Mouse (Mus musculus) limb, embryonic 15.5 days (tissue): Measurements from ENCODE around the gene Anpep. TPM values are rescaled to one million over a fixed set of nuclear protein-coding genes. Genes with fewer than 3 reads are reported as not detected.

Experiments
- ATAC-seq: fragments of 200-750 bp; cut with Nextera tagmentation; 2 replicates; pipeline ENCODE4 v1.8.0; 2017; ENCODE audit warnings: low read depth, moderate TSS enrichment; ENCODE audit not compliant: insufficient number of reproducible peaks, low FRiP score, low TSS enrichment
- H3K27ac ChIP-seq: fragments of 300-500 bp; sonication (generic); 2 replicates; pipeline ENCODE4 v1.5.1; 2015; ENCODE audit warnings: moderate library complexity, mild to moderate bottlenecking, inconsistent platforms
- H3K27me3 ChIP-seq: fragments of 300-500 bp; sonication (generic); 2 replicates; pipeline ENCODE4 v1.6.1; 2015; ENCODE audit warnings: inconsistent platforms
- H3K36me3 ChIP-seq: fragments of 300-500 bp; sonication (generic); 2 replicates; pipeline ENCODE4 v1.6.1; 2015; ENCODE audit warnings: inconsistent platforms
- H3K4me1 ChIP-seq: fragments of 300-500 bp; sonication (generic); 2 replicates; pipeline ENCODE4 v1.6.1; 2015; ENCODE audit warnings: inconsistent platforms
- H3K4me2 ChIP-seq: fragments of 300-500 bp; sonication (generic); 2 replicates; pipeline ENCODE4 v1.6.1; 2015; ENCODE audit warnings: mild to moderate bottlenecking, inconsistent platforms
- H3K4me3 ChIP-seq: fragments of 300-500 bp; sonication (generic); 2 replicates; pipeline ENCODE4 v1.5.1; 2015; ENCODE audit warnings: mild to moderate bottlenecking, inconsistent platforms
- H3K9ac ChIP-seq: fragments of 300-500 bp; sonication (generic); 2 replicates; pipeline ENCODE4 v1.6.1; 2015; ENCODE audit warnings: inconsistent platforms
- H3K9me3 ChIP-seq: fragments of 300-500 bp; sonication (generic); 2 replicates; pipeline ENCODE4 v1.6.1; 2016; ENCODE audit warnings: inconsistent platforms
- WGBS: fragments of 180-500 bp; shearing (Covaris S2); methylation state at CpG from one replicate; pipeline ENCODE4 v1.1.7; 2015; 5-methylcytosine and 5-hydroxymethylcytosine counted together
- polyA plus RNA-seq: library from polyadenylated mRNA; unstranded; fragments of >200 nt; fragmentation: Nextera tagmentation; extraction: Ambion mirVana; gene quantifications from 2 replicates; pipeline ENCODE4 v1.2.1, GENCODE M21; 2015

Gene Anpep
- polyA plus RNA-seq, 1 experiment from 2014 or later, result 21.6 TPM

GRCm38 (mm10) chr7:79883613-79884334 lies 22.9 kb upstream of the Anpep start:
- no peak overlapping the region for H3K4me3 ChIP-seq
- no peaks in the 10 kb centered on the region for H3K9me3 ChIP-seq
- no peak overlapping the region for H3K9ac ChIP-seq
- H3K27ac ChIP-seq, result no peak overlapping the region
- peaks cover 32% of the 10 kb centered on the region for H3K36me3 ChIP-seq
- no peaks in the 10 kb centered on the region for H3K27me3 ChIP-seq
- peaks cover 16% of the 10 kb centered on the region for H3K4me1 ChIP-seq
- no peak for ATAC-seq
- WGBS, result 85% methylated on average over 7 of the region's 7 CpGs
- H3K4me2 ChIP-seq, result no peak overlapping the region

GRCm38 (mm10) chr7:79881901-79882300 lies 21.0 kb upstream of the Anpep start:
- Histone ChIP-seq H3K4me1 (peaks cover 16% of the 10 kb centered on the region), H3K27me3 (no peaks in the 10 kb centered on the region), H3K9ac (no peak overlapping the region), H3K27ac (no peak overlapping the region), H3K4me2 (no peak overlapping the region), H3K4me3 (no peak overlapping the region), H3K36me3 (peaks cover 31% of the 10 kb centered on the region), H3K9me3 (no peaks in the 10 kb centered on the region)
- WGBS, result 90% methylated on average over 6 of the region's 6 CpGs
- no peak for ATAC-seq

DNA sequence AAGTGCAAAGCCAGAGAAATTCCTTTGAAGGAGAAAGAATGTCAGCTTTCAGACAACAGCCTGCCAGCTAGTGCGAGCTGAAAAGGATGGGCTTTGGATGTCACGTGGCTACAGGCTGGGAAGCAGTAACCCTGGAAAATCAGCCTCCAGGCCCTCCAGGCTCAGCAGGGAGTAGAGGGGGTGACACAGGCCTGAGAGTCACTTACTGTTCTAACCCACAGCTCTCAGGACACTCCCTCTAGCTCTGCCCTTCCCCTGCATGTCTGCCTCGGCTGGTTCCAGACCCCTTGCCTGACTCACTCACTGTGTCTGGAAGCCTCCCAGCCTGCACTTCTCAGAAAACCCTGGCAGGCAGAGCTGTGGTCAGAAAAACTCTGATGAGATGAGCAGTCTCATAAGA lies 20.1 kb upstream of the Anpep start:
- H3K36me3 ChIP-seq, result peaks cover 37% of the 10 kb centered on the region
- peak; percentile 68; the same call in 1 of the 2 replicates for ATAC-seq
- H3K27me3 ChIP-seq, result no peaks in the 10 kb centered on the region
- H3K9ac ChIP-seq, result no peak overlapping the region
- no peak overlapping the region for H3K4me2 ChIP-seq
- peak overlapping the region; percentile 71 for H3K27ac ChIP-seq
- H3K4me3 ChIP-seq, result no peak overlapping the region
- peaks cover 16% of the 10 kb centered on the region for H3K4me1 ChIP-seq
- 25% methylated on average over 3 of the region's 3 CpGs for WGBS
- no peaks in the 10 kb centered on the region for H3K9me3 ChIP-seq

- Histone ChIP-seq H3K4me1 (peaks cover 16% of the 10 kb centered on the region), H3K27ac (0 out of 2 replicates have a peak overlapping the region, but pooled peaks have one; percentile 71), H3K27me3 (no peaks in the 10 kb centered on the region), H3K36me3 (peaks cover 36% of the 10 kb centered on the region), H3K9ac (no peak overlapping the region), H3K4me2 (no peak overlapping the region), H3K9me3 (no peaks in the 10 kb centered on the region), H3K4me3 (no peak overlapping the region)
- WGBS, result 80% methylated on average over 6 of the region's 6 CpGs
- no peak for ATAC-seq
Observed at GRCm38 (mm10) chr7:79880033-79880432, 19.2 kb upstream of the Anpep start.

GRCm38 (mm10) chr7:79878455-79879025 lies 17.7 kb upstream of the Anpep start:
- Histone ChIP-seq H3K4me3 (no peak overlapping the region), H3K27ac (no peak overlapping the region), H3K9me3 (no peaks in the 10 kb centered on the region), H3K4me2 (no peak overlapping the region), H3K9ac (no peak overlapping the region), H3K4me1 (peaks cover 16% of the 10 kb centered on the region), H3K36me3 (peaks cover 35% of the 10 kb centered on the region), H3K27me3 (no peaks in the 10 kb centered on the region)
- 32% methylated on average over 2 of the region's 2 CpGs for WGBS
- no peak for ATAC-seq

DNA sequence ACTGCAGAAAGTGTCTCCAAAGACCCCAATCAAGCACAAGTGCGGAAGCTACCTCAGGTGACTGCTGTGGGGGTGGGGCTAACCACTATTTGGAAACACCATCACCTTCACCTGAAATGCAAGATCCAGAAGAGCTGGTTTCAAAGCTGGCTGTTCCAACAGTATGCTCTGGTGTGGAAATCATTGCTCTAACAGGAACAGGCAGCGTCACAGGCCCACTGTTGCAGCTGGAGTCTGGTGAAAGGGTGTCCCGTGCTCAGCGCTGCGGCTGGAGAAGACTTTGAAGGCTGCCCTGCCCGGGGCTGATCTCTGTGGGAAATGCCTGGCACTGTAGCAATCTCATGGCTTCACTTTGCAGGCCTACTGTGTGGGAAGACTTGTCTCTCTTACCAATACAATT lies 12.5 kb upstream of the Anpep start:
- Histone ChIP-seq H3K4me1 (peaks cover 11% of the 10 kb centered on the region), H3K27ac (no peak overlapping the region), H3K27me3 (no peaks in the 10 kb centered on the region), H3K4me3 (no peak overlapping the region), H3K4me2 (no peak overlapping the region), H3K9ac (no peak overlapping the region), H3K36me3 (peaks cover 11% of the 10 kb centered on the region; the same call in 1 of the 2 replicates), H3K9me3 (no peaks in the 10 kb centered on the region)
- ATAC-seq, result no peak
- WGBS, result 68% methylated on average over 6 of the region's 6 CpGs

DNA sequence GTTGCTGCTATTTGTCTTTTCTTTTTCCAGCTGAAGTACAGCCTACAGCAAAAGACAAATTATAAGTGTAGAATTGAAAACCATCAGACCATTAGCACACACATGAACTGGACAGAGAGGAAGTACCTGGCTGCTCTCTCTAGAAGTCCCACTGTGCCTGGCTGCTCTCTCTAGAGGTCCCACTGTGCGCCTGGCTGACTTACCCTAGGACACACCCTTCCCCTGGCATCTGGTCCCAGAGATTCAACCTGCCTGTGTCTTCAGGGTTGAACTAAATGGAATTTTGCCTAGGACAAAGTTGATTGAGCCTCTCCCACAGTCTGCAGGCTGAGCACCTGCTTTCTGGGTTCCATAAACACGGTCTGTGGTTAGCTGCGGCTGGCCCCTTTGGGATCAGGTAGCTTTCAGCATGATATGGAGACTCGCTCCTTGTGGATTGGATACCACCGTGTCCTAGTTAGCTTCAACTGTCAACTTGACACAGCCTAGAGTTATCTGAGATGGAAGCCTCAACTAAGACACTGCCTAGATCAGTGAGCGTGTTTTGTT lies 11.0 kb upstream of the Anpep start:
- H3K4me2 ChIP-seq, result no peak overlapping the region
- H3K9me3 ChIP-seq, result no peaks in the 10 kb centered on the region
- H3K27ac ChIP-seq, result no peak overlapping the region
- no peak overlapping the region for H3K4me3 ChIP-seq
- H3K36me3 ChIP-seq, result peaks cover 11% of the 10 kb centered on the region; the same call in 1 of the 2 replicates
- 79% methylated on average over 6 of the region's 6 CpGs for WGBS
- H3K27me3 ChIP-seq, result no peaks in the 10 kb centered on the region
- ATAC-seq, result no peak
- no peak overlapping the region for H3K9ac ChIP-seq
- H3K4me1 ChIP-seq, result peaks cover 23% of the 10 kb centered on the region

DNA sequence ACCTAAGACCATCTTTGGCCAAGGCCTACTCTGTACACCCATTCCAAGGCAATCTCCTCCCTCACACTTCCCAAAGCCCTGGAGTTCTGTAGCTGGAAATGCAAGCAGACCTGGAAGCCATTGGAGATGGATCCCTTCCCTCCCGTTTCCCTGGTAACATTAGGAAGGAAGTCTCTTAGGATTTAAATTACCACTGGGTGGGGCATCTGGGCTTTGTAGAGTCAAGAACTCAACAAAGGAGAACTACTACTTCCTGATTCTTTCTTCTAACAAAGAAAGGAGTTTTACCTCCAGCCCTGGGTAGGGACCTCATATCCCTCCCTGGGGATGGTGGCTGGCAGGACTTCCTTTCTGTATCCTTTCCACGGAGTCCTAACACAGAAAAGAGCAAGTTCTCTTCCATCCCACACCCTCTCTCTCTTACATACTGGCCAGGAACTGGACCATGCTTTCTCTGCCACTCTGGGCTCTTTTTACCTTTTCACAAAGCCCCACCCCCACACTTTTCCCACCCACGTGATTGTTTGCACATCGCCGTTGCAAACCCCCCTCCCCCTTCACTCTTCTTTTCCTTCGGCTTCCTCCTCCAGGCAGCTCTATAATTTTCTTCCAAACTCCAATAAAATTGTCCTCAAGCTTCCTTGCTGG lies 8.3 kb upstream of the Anpep start:
- ATAC-seq, result no peak
- WGBS, result 30% methylated on average over 6 of the region's 6 CpGs
- H3K27ac ChIP-seq, result no peak overlapping the region

DNA sequence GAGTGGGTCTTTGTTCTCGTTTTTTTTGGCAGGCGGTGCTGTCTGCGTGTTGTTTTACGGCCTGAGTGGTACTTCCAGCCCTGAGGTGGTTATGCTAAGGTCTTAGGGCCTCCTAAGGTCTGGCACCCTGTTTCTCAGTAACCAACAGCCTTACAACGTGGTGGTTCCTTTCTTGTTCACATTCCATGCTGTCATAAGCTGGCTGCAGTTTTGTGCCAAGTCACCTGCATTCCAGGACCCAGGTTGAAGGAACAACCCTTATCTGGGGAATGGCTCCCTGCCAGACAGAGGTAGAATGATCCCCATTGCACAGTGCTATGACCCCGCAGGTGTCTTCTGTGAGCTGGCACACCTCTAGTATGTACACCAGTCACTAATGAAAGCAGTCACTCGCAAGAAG lies 7.6 kb upstream of the Anpep start:
- peak overlapping the region; percentile 77 for H3K27ac ChIP-seq
- no peak overlapping the region for H3K9ac ChIP-seq
- ATAC-seq, result no peak
- WGBS, result 52% methylated on average over 7 of the region's 7 CpGs
- no peaks in the 10 kb centered on the region for H3K27me3 ChIP-seq
- peaks cover 23% of the 10 kb centered on the region for H3K4me1 ChIP-seq
- no peaks in the 10 kb centered on the region for H3K9me3 ChIP-seq
- no peaks in the 10 kb centered on the region for H3K36me3 ChIP-seq
- no peak overlapping the region for H3K4me3 ChIP-seq
- no peak overlapping the region for H3K4me2 ChIP-seq

More for the DNA sequence above, 8.3 kb upstream of the Anpep start:
- Histone ChIP-seq H3K36me3 (no peaks in the 10 kb centered on the region), H3K4me2 (no peak overlapping the region), H3K9ac (no peak overlapping the region), H3K4me1 (peaks cover 23% of the 10 kb centered on the region), H3K4me3 (no peak overlapping the region), H3K9me3 (no peaks in the 10 kb centered on the region), H3K27me3 (no peaks in the 10 kb centered on the region)

DNA sequence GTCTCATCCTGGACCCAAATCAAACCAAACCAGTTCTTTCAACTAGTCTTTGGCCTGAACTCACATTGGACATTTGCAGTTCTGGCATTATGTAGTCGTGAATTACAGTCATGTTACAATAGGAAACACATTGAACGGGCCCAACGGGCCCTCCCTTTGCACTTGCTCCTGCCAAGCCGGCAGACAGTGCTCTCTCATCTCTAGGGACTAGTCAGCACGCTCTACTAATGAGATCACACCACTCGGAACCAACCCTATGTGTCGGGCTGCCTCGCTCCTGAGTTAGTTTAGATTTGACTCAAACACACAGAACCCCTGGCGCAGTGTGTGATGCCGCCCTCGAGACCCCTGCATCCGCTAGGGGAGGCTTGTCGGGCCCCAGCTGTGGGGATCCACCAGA lies 7.0 kb upstream of the Anpep start:
- no peak overlapping the region for H3K9ac ChIP-seq
- no peaks in the 10 kb centered on the region for H3K27me3 ChIP-seq
- H3K4me2 ChIP-seq, result no peak overlapping the region
- H3K9me3 ChIP-seq, result no peaks in the 10 kb centered on the region
- WGBS, result 52% methylated on average over 13 of the region's 13 CpGs
- no peak overlapping the region for H3K4me3 ChIP-seq
- ATAC-seq, result peak; percentile 27; the same call in 1 of the 2 replicates
- peak overlapping the region; percentile 77 for H3K27ac ChIP-seq
- no peaks in the 10 kb centered on the region for H3K36me3 ChIP-seq
- H3K4me1 ChIP-seq, result peaks cover 23% of the 10 kb centered on the region

- H3K27ac ChIP-seq, result no peak overlapping the region
- no peak overlapping the region for H3K4me2 ChIP-seq
- H3K4me1 ChIP-seq, result peaks cover 23% of the 10 kb centered on the region
- H3K9me3 ChIP-seq, result no peaks in the 10 kb centered on the region
- H3K27me3 ChIP-seq, result no peaks in the 10 kb centered on the region
- no peak overlapping the region for H3K4me3 ChIP-seq
- no peaks in the 10 kb centered on the region for H3K36me3 ChIP-seq
- H3K9ac ChIP-seq, result no peak overlapping the region
- WGBS, result 43% methylated on average over 3 of the region's 3 CpGs
- no peak for ATAC-seq
Observed at GRCm38 (mm10) chr7:79866294-79867000, 5.6 kb upstream of the Anpep start.
